In the genomic region with DNA sequence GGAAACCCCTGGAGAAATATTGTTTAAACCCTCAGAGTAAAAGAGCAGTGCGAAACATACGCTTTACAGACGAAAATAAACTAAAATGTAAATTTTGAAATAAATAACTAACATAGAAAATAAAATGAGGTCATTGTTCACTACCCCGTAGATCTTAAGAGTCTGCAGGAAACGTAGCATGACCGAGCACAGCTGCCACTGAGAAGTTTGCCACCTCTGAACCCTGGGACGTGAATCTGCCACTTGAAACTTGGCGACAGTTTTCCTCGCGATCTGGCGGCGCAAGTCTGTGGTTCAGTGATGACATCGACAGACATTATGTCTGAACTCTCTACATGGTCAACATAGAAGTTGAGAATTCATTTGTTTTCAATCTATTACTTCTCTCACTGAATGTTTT, we compare ENCODE assay signal across 21 mouse cellular contexts.
DNase-seq lines count a peak whose midpoint lies in the region; ATAC-seq and TF ChIP-seq lines count a peak whose summit lies in the region.
"Had no signal": no experiment of that assay in that cellular context is flagged by ENCODE, and none has a peak within 500 bp of the region (broad histone marks: within the 10 kb centered on the region; RNA-seq: fewer than 3 reads in every experiment).

No protein-coding gene starts in this region.

- 39% methylated on average over 13 of the region's 13 CpGs for WGBS in kidney, adult 2 months
- 76% methylated on average over 13 of the region's 13 CpGs for WGBS in hindbrain, embryonic 14.5 days

- no peaks in the 10 kb centered on the region for H3K27me3 ChIP-seq in kidney, adult 2 months (replicated peaks; ENCODE audit: control insufficient read depth, insufficient read depth, low read length)
- no peaks in the 10 kb centered on the region for H3K27me3 ChIP-seq in hindbrain, embryonic 14.5 days (ENCODE audit: control insufficient read depth, insufficient read depth, low read length)
- H3K27me3 ChIP-seq: embryonic facial prominence, embryonic 15.5 days; heart, embryonic 13.5 days had no signal

- no peak overlapping the region for H3K27ac ChIP-seq in kidney, adult 2 months (ENCODE audit: insufficient read depth, low read depth, low read length)
- H3K27ac ChIP-seq in hindbrain, embryonic 14.5 days = no peak overlapping the region
- H3K27ac ChIP-seq: embryonic facial prominence, embryonic 15.5 days; forebrain, embryonic 10.5 days; heart, embryonic 13.5 days had no signal

- ATAC-seq in frontal cortex, adult (ENCODE audit: low TSS enrichment) = no peak
- ATAC-seq in hindbrain, embryonic 14.5 days (ENCODE audit: low FRiP score) = no peak
- ATAC-seq: forebrain, embryonic 14.5 days; hindbrain, embryonic 16.5 days had no signal

- no peaks in the 10 kb centered on the region for H3K4me1 ChIP-seq in kidney, adult 2 months (ENCODE audit: control insufficient read depth, insufficient read depth, low read length)
- H3K4me1 ChIP-seq in hindbrain, embryonic 14.5 days (replicated peaks; ENCODE audit: control insufficient read depth, insufficient read depth, low read length) = no peaks in the 10 kb centered on the region
- H3K4me1 ChIP-seq: embryonic facial prominence, embryonic 15.5 days had no signal

- no peak overlapping the region for H3K9ac ChIP-seq in hindbrain, embryonic 14.5 days
- H3K9ac ChIP-seq: embryonic facial prominence, embryonic 15.5 days; heart, embryonic 13.5 days had no signal

- no peak overlapping the region for H3K4me3 ChIP-seq in kidney, adult 2 months (ENCODE audit: insufficient read depth, low read depth, low read length)
- H3K4me3 ChIP-seq in hindbrain, embryonic 14.5 days (replicated peaks; ENCODE audit: low read length) = no peak overlapping the region
- H3K4me3 ChIP-seq: embryonic facial prominence, embryonic 15.5 days; erythroblast, embryonic 14.5 days; forebrain, embryonic 10.5 days; heart, embryonic 13.5 days had no signal

- TF ChIP-seq POLR2A in kidney, adult 2 months (IDR thresholded peaks at IDR 0.05; ENCODE audit: low read depth, low read length) = no peak

- H3K36me3 ChIP-seq in kidney, adult 2 months (ENCODE audit: control insufficient read depth, insufficient read depth, low read length) = no peaks in the 10 kb centered on the region
- peaks cover 84% of the 10 kb centered on the region for H3K36me3 ChIP-seq in hindbrain, embryonic 14.5 days (replicated peaks; ENCODE audit: control insufficient read depth, insufficient read depth)

- H3K4me2 ChIP-seq in hindbrain, embryonic 14.5 days (replicated peaks) = no peak overlapping the region
- H3K4me2 ChIP-seq: embryonic facial prominence, embryonic 15.5 days; heart, embryonic 13.5 days had no signal

- DNase-seq in kidney, adult 2 months = peak; percentile 45
- no peak for DNase-seq in kidney, adult 9 months
- peak; percentile 69 for DNase-seq in kidney, postnatal 10 days
- DNase-seq in kidney, adult 18-20 months = no peak
- DNase-seq in kidney, postnatal 14 days = peak; percentile 48
- no peak for DNase-seq in hindbrain, embryonic 14.5 days (ENCODE audit: low spot score)
- DNase-seq: adrenal gland, adult 8-10 months; cerebellum, adult 11 months; cerebellum, adult 8-10 months; cerebellum, postnatal 14 days; gastrocnemius, postnatal 36 days; heart, adult 11 months; heart, postnatal 36 days had no signal

- TF ChIP-seq CTCF in kidney, adult 2 months (conservative IDR thresholded peaks at IDR 0.05; ENCODE audit: insufficient read depth, insufficient read length, low read depth, low read length) = no peak

- H3K9me3 ChIP-seq in hindbrain, embryonic 14.5 days (ENCODE audit: control insufficient read depth, low read length) = no peaks in the 10 kb centered on the region
- H3K9me3 ChIP-seq: embryonic facial prominence, embryonic 15.5 days; forebrain, embryonic 10.5 days; G1E; heart, embryonic 13.5 days had no signal

Comparison
In these comparisons a context has a peak if more than half of its experiments do, and no peak if none do; other contexts are left out.
1. DNase-seq: peak in kidney, adult 2 months (single experiment), kidney, postnatal 10 days (single experiment) and kidney, postnatal 14 days (single experiment); none in kidney, adult 9 months (single experiment), kidney, adult 18-20 months (single experiment) and hindbrain, embryonic 14.5 days (single experiment).